Mouse (Mus musculus) limb, embryonic 13.5 days (tissue): ENCODE data around the gene Med17. TPM values are rescaled to one million over a fixed set of nuclear protein-coding genes. Genes with fewer than 3 reads are reported as not detected.

Experiments used
- ATAC-seq: fragments of 200-750 bp; cut with Nextera tagmentation; 2 replicates; pipeline ENCODE4 v1.8.0; 2017; ENCODE audit warnings: low read depth, moderate number of reproducible peaks, moderate TSS enrichment; ENCODE audit not compliant: low FRiP score
- H3K27ac ChIP-seq: fragments of 300-500 bp; sonication (generic); 2 replicates; pipeline ENCODE4 v1.5.1; 2015; ENCODE audit warnings: inconsistent platforms, mild to moderate bottlenecking, moderate library complexity
- H3K27me3 ChIP-seq: fragments of 300-500 bp; sonication (generic); 2 replicates; pipeline ENCODE4 v1.6.1; 2015; ENCODE audit warnings: mild to moderate bottlenecking, inconsistent platforms
- H3K36me3 ChIP-seq: fragments of 300-500 bp; sonication (generic); 2 replicates; pipeline ENCODE4 v1.6.1; 2015; ENCODE audit warnings: inconsistent platforms, mild to moderate bottlenecking, moderate library complexity
- H3K4me1 ChIP-seq: fragments of 300-500 bp; sonication (generic); 2 replicates; pipeline ENCODE4 v1.6.1; 2015; ENCODE audit warnings: inconsistent platforms
- H3K4me2 ChIP-seq: fragments of 300-500 bp; sonication (generic); replicated peaks from 2 replicates; pipeline ENCODE4 v1.6.1; 2015; ENCODE audit warnings: inconsistent platforms, mild to moderate bottlenecking, moderate library complexity
- H3K4me3 ChIP-seq: fragments of 300-500 bp; sonication (generic); 2 replicates; pipeline ENCODE4 v1.5.1; 2015; ENCODE audit warnings: moderate library complexity, mild to moderate bottlenecking, inconsistent platforms
- H3K9ac ChIP-seq: fragments of 300-500 bp; sonication (generic); 2 replicates; pipeline ENCODE4 v1.6.1; 2015; ENCODE audit warnings: mild to moderate bottlenecking, inconsistent platforms
- H3K9me3 ChIP-seq: fragments of 300-500 bp; sonication (generic); 2 replicates; pipeline ENCODE4 v1.6.1; 2016; ENCODE audit warnings: inconsistent platforms
- WGBS: fragments of 180-500 bp; shearing (Covaris S2); methylation state at CpG from one replicate; pipeline ENCODE4 v1.1.7; 2015; 5-methylcytosine and 5-hydroxymethylcytosine counted together
- polyA plus RNA-seq: library from polyadenylated mRNA; unstranded; fragments of >200 nt; fragmentation: Nextera tagmentation; extraction: Ambion mirVana; gene quantifications from 2 replicates; pipeline ENCODE4 v1.2.1, GENCODE M21; 2015

Gene Med17
- polyA plus RNA-seq, 1 experiment from 2014 or later, result 34.5 TPM

DNA sequence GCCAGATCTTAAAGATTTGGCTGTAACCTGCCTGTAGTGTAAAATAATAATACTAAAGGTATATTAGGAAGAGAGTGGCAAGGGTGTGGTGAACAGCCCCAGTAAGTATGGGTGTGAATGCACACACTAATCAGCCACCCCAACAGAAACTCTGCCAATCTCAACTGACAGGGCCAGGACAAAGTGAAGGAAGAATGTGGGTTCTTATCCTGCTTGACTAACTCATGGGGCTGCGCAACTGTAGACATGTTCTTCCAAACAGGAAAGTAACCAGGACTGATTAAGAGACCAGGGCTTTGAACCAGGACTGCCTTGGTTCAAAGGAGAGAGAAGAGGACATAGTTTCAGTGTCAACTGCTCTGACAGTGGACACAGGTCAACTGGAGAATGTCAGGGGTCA, 37.6 kb downstream of the Med17 start:
- Histone ChIP-seq H3K9me3 (no peaks in the 10 kb centered on the region), H3K4me2 (no peak overlapping the region), H3K4me3 (no peak overlapping the region), H3K9ac (no peak overlapping the region), H3K27ac (no peak overlapping the region), H3K27me3 (peaks cover 18% of the 10 kb centered on the region), H3K4me1 (peaks cover 16% of the 10 kb centered on the region), H3K36me3 (no peaks in the 10 kb centered on the region)
- 85% methylated on average over 1 of the region's 1 CpGs for WGBS
- ATAC-seq, result no peak

DNA sequence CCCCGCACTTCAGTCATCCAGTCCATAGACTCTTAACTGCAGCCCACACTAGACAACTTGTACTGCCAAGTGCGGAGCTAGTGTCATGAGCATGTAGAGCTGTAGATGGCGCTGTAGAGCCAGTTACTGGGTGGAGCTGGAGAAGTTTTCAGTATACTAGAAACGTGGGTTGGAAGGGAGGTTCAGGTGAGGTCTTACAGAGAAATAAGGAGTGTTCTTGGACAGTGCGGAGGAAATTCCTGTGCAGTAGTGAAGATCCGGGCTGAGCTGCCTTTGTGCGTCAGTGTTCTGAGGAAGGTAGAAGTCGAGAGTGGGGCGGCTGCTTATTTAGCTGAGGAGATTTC, 38.2 kb downstream of the Med17 start:
- Histone ChIP-seq H3K9me3 (no peaks in the 10 kb centered on the region), H3K27me3 (peaks cover 18% of the 10 kb centered on the region), H3K4me1 (peaks cover 16% of the 10 kb centered on the region), H3K4me2 (no peak overlapping the region), H3K9ac (no peak overlapping the region), H3K27ac (no peak overlapping the region), H3K4me3 (no peak overlapping the region), H3K36me3 (no peaks in the 10 kb centered on the region)
- WGBS, result 52% methylated on average over 9 of the region's 9 CpGs
- ATAC-seq, result no peak

DNA sequence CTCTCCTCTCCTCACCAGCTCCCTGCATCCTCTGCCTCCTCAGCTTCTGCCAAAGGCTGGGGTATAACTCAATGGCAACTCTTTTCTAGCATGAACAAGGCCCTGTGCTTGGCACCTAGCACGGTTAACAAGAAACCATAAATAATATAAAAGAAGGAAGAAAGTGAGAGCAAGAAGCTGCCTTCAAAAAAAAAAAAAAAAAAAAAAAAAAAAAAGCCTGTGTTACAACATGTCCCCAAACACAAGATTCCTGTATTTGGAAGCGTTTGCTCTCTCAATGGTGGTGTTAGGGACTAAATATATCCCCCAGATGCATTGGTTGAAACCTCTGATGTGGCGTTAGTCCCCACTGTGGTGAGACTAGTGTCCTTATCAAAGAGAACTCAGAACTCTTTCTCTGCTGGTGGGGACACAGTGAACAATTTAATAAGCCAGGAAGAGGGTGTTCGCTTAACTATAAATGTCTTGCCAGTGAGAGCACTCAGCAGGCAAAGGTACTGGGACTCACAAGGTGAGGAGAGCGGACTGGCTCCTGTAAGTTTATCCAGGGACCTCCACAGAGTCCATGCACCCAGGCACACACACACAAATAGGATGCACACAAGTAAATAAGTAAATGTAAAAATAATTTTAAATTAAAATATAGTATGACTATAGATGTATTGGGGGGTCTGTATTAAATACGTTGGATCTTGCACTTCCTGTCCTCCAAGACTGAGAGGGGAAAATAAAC, 38.7 kb downstream of the Med17 start:
- H3K9ac ChIP-seq, result no peak overlapping the region
- WGBS, result 70% methylated on average over 6 of the region's 6 CpGs
- no peaks in the 10 kb centered on the region for H3K9me3 ChIP-seq
- H3K4me2 ChIP-seq, result no peak overlapping the region
- no peak overlapping the region for H3K4me3 ChIP-seq
- peaks cover 18% of the 10 kb centered on the region for H3K27me3 ChIP-seq
- no peak overlapping the region for H3K27ac ChIP-seq
- H3K36me3 ChIP-seq, result no peaks in the 10 kb centered on the region
- no peak for ATAC-seq
- H3K4me1 ChIP-seq, result peaks cover 16% of the 10 kb centered on the region

DNA sequence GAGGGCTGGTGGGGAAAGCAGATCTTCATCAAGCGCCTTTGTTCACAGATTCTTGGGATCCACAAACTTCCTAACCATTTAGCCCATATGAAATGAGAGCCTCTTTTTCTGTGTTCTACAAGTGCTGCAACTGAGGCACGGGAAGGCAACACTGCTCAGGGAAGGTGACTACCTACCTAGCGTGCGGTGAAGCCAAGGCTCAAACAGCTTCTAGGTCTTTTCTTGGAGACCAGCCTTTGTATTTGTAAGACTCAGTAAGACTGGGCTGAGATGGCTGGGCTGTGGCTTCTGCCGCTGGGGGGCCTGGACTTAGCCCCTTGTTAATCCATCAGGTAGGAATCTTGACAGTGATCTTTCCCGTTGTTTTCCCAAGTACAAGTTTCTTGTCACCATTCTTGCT, 39.7 kb downstream of the Med17 start:
- Histone ChIP-seq H3K9me3 (no peaks in the 10 kb centered on the region), H3K4me2 (no peak overlapping the region), H3K4me3 (no peak overlapping the region), H3K27me3 (peaks cover 18% of the 10 kb centered on the region), H3K4me1 (peaks cover 12% of the 10 kb centered on the region), H3K9ac (no peak overlapping the region), H3K36me3 (no peaks in the 10 kb centered on the region), H3K27ac (no peak overlapping the region)
- ATAC-seq, result no peak
- WGBS, result 90% methylated on average over 6 of the region's 6 CpGs

DNA sequence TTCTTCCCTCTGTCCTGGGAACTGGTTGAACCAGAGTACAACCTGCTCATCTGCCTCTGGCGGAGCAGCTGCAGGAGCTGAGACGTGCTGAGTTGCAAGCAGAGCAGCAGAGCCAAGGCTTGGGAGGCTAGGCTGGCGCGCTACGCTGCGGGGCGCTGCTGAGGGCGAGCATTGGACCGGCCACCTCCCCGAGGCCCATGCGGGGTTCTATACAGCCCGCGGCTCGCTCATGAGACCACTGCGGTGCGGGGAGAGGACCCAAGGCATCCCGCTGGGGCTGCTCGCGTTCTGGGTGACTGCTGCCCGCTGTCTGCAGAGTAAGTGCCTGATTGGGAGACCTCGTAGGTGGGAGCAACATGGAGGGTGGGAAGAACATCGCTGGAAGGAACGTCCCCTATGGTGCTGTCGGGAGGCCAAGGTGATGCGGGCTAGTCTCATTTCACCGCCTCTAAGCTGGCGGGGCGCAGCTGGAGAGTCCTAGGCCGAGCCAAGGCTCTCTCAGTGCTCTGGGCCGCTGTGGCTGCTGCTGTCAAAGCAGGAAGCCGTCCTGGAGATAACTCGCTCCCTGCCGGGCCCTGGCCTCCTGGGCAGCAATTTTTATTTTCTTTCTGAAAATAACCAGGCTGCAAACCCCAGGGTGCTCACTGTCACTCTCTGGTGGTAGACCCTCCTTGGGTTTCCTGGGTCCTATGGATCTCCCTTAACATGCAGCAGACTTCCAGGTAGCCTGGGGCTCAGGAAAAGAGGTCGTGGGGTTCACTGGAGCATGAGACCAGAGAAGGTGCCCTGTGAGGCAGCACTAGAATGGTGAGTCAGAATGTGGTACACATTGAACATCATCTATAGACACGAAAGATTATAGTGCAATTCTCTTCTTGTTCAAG, 40.4 kb downstream of the Med17 start, which contains the start of gene Vstm5:
Gene Vstm5 (plus strand): TSS at position 4 of the 884 bp plus-strand sequence.
- Histone ChIP-seq H3K9me3 (no peaks in the 10 kb centered on the region), H3K36me3 (no peaks in the 10 kb centered on the region), H3K4me1 (peaks cover 11% of the 10 kb centered on the region), H3K4me2 (peak within 1 kb of the TSS; percentile 83), H3K9ac (peak within 1 kb of the TSS; percentile 72), H3K27ac (no peak within 1 kb of the TSS), H3K27me3 (peaks cover 18% of the 10 kb centered on the region), H3K4me3 (peak within 1 kb of the TSS; percentile 51)
- ATAC-seq, result peak; percentile 73
- 5% methylated on average over 35 of the region's 35 CpGs for WGBS

DNA sequence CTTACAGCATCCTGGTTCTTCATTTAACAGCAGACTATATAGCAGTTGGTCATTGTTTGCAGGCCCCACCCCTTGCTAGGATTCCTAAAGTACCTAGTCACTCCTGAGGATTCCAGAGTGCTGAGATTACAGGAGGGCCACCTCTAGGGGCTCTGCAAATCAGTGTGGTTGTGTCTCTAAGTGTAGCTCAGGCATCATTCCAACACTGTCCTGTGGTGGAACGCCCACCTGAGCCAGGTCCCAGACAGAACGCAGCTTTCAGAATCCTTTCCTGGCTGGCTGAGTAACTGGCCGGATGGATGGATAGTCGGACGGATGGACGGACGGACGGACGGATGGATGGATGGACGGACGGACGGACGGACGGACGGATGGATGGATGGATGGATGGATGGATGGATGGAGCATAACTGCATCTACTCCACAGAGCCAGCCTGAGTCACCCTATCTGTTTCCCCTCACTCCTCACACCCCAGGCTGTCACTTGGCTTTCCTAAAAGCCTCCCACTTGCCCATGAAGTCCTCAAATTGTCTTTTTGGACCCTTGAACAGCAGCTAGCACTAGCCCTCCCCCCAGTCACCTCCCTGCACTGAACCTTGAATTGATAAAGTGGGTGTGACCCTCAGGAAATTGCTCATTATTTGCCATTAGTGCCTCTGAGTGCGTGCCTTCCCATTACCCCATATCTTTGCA, 41.3 kb downstream of the Med17 start:
- WGBS, result 77% methylated on average over 16 of the region's 16 CpGs
- Histone ChIP-seq H3K9me3 (no peaks in the 10 kb centered on the region), H3K4me2 (peak overlapping the region; percentile 83), H3K4me3 (peak overlapping the region; percentile 51), H3K4me1 (peaks cover 11% of the 10 kb centered on the region), H3K9ac (peak overlapping the region; percentile 72), H3K27me3 (peaks cover 18% of the 10 kb centered on the region), H3K27ac (no peak overlapping the region), H3K36me3 (no peaks in the 10 kb centered on the region)
- ATAC-seq, result peak; percentile 21; the same call in 1 of the 2 replicates

DNA sequence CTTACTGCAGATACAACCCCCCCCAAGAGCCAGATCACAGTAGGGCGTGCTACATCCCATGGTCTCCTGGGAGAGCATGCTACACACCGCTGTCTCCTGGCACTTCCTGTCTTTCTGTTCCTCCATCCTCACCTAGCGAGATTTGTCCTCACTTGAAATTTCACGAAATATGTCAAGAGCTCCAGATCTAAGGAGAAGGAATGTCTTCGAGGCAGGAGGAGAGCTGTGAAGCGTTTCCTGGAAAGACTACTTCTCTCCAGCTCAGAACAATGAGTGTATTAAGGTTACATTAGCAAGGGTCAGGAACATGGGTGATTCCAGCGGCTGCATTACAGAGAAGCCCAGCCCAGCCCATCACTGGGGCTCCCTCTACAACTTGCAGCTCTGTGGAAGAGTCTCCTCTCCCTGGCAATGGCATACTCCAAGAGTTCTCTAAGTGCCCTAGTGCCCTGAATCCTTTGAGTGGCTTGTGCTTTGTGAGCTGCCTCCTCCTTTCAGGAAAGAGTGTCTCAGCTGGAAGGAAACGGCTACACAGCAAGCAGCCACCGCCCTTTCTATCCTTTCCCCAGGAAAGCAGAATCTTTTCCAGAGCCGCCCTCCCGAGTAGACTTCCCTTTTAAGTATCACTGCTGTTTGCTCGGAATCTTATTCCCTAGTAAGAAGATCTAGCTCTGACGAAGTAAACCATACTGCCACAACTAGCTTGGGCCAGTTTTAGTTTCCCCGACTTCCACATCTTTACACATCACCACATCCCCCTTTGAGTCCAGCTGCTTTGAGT, 42.0 kb downstream of the Med17 start:
- no peak overlapping the region for H3K4me3 ChIP-seq
- WGBS, result 60% methylated on average over 14 of the region's 14 CpGs

DNA sequence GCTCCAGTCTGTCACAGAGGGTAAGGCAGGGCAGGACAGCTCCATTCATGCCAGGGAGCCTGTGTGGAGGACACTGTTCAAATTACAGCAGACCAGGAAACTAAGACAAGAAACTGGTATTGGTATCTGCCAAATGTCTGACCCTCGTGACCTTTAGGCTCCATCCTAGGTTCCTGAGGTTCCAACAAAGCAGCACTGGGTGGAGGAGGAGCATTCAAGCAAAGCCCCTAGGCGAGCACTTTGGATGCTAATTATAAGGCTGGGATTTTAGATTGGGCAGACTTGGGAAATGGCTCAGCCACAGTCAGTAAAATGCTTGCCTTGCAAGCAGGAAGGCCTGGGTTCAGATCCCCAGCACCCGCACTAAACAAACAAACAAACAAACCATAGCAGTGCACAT, 43.7 kb downstream of the Med17 start:
- Histone ChIP-seq H3K9me3 (peaks cover 4% of the 10 kb centered on the region; the same call in 1 of the 2 replicates), H3K4me2 (no peak overlapping the region), H3K4me1 (peaks cover 11% of the 10 kb centered on the region), H3K27ac (no peak overlapping the region), H3K9ac (no peak overlapping the region), H3K27me3 (peaks cover 18% of the 10 kb centered on the region), H3K36me3 (no peaks in the 10 kb centered on the region), H3K4me3 (no peak overlapping the region)
- no peak for ATAC-seq
- 64% methylated on average over 3 of the region's 3 CpGs for WGBS

More for the DNA sequence above, 42.0 kb downstream of the Med17 start:
- H3K4me1 ChIP-seq, result peaks cover 11% of the 10 kb centered on the region
- no peak for ATAC-seq
- no peak overlapping the region for H3K9ac ChIP-seq
- no peaks in the 10 kb centered on the region for H3K36me3 ChIP-seq
- peaks cover 18% of the 10 kb centered on the region for H3K27me3 ChIP-seq
- no peaks in the 10 kb centered on the region for H3K9me3 ChIP-seq
- H3K4me2 ChIP-seq, result no peak overlapping the region
- H3K27ac ChIP-seq, result no peak overlapping the region

DNA sequence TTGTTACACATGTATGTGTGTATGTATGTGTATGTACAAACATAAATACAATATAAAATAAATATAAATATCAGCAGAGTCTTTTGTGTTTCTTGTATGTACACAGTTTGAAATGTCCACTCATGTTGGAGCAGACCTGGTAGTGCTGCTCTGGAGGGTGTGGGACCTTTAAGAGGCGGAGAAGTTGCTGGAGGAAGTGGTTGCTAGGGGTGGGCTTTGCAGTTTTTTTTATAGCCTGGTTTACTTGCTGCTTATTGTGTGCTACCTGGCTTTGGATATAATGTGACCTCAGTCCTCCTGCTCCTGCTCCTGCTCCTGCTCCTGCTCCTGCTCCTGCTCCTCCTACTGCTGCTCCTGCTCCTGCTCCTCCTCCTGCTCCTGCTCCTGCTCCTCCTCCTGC, 46.1 kb downstream of the Med17 start:
- no peak overlapping the region for H3K4me2 ChIP-seq
- 96% methylated on average over 1 of the region's 1 CpGs for WGBS
- H3K4me1 ChIP-seq, result peaks cover 5% of the 10 kb centered on the region
- H3K4me3 ChIP-seq, result no peak overlapping the region
- peaks cover 4% of the 10 kb centered on the region; the same call in 1 of the 2 replicates for H3K9me3 ChIP-seq
- H3K36me3 ChIP-seq, result no peaks in the 10 kb centered on the region
- H3K9ac ChIP-seq, result no peak overlapping the region
- H3K27ac ChIP-seq, result no peak overlapping the region
- ATAC-seq, result no peak
- 0 out of 2 replicates have a peak, but pooled peaks cover 4% of the 10 kb centered on the region for H3K27me3 ChIP-seq

DNA sequence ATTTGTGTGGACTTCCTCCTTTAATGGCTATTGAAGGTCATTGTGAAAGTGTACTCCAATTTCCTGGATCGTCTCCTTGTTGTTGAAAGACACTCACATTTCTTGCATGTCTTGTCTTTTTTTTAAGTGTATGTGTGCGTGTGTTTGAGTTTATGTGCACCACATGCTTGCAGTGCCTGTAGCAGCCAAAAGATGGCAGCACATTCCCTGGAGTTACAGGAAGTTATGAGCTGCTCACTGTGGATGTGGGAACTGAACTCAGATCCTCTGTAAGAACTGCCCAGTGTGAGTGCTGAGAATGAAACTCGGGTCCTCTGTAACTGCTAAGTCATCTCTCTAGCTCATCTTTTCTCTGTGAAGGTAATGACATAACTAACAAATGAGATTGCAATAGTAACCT, 47.3 kb downstream of the Med17 start:
- Histone ChIP-seq H3K27me3 (no peaks in the 10 kb centered on the region), H3K4me2 (no peak overlapping the region), H3K4me3 (no peak overlapping the region), H3K36me3 (no peaks in the 10 kb centered on the region), H3K4me1 (no peaks in the 10 kb centered on the region), H3K27ac (no peak overlapping the region), H3K9ac (no peak overlapping the region), H3K9me3 (peaks cover 4% of the 10 kb centered on the region; the same call in 1 of the 2 replicates)
- ATAC-seq, result no peak
- 90% methylated on average over 3 of the region's 3 CpGs for WGBS

DNA sequence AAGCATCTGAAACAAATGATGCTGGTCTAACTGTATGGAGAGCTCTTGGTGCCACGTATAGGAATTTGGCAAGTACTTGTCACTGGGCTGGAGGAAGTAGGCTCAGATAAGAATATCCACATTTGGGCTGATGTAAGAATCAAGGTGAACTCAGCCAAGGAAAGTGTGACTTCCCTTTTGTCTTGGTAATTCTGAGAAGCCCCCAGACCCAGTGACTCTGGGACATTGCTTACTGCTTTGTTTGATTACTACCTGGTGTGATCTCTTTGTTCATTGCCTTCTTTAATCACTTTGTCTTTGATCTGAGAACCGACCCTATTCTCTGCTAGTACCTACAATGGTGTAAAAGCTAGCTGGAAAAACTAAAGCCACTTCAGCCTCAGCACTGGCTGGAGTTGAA, 54.8 kb downstream of the Med17 start:
- Histone ChIP-seq H3K4me3 (no peak overlapping the region), H3K9me3 (no peaks in the 10 kb centered on the region), H3K36me3 (no peaks in the 10 kb centered on the region), H3K4me1 (no peaks in the 10 kb centered on the region), H3K27ac (no peak overlapping the region), H3K4me2 (no peak overlapping the region), H3K9ac (no peak overlapping the region), H3K27me3 (no peaks in the 10 kb centered on the region)
- ATAC-seq, result no peak
- WGBS, result 26% methylated on average over 2 of the region's 2 CpGs
